Mouse (Mus musculus) embryonic fibroblast, embryonic 13.5 days (primary cell): ENCODE results near the gene Gas2.

Experiments
- CTCF ChIP-seq: IDR thresholded peaks from 2 replicates; pipeline ENCODE4 v1.5.1; 2011; ENCODE audit warnings: mild to moderate bottlenecking, control low read depth, low read length, moderate library complexity, borderline replicate concordance; ENCODE audit not compliant: insufficient read depth
- POLR2A ChIP-seq: IDR thresholded peaks from 2 replicates; pipeline ENCODE4 v1.6.1; 2011; ENCODE audit warnings: low read depth, mild to moderate bottlenecking, control low read depth, low read length, moderate library complexity

GRCm38 (mm10) chr7:51982303-51982702, 120.5 kb downstream of the Gas2 start:
- TF ChIP-seq POLR2A, result no peak
- TF ChIP-seq CTCF, result no peak
